Mouse (Mus musculus) liver, adult 2 months (tissue): Measurements from ENCODE around the gene Scgb3a1.

Experiments
- CTCF ChIP-seq: fragments of 200-500 bp; IDR thresholded peaks from 2 replicates; pipeline ENCODE4 v1.5.1; 2011; ENCODE audit warnings: low read depth, low read length, control low read depth
- POLR2A ChIP-seq: fragments of 200-500 bp; IDR thresholded peaks from 2 replicates; pipeline ENCODE4 v1.6.1; 2011; ENCODE audit warnings: low read length, control low read depth; ENCODE audit not compliant: insufficient read depth; ENCODE audit errors: extremely low read depth

GRCm38 (mm10) chr11:49684237-49684973, 21.0 kb downstream of the Scgb3a1 start:
- no peak for TF ChIP-seq CTCF
- TF ChIP-seq POLR2A = no peak
